ENCODE assay signal across 21 mouse cellular contexts in the genomic region with DNA sequence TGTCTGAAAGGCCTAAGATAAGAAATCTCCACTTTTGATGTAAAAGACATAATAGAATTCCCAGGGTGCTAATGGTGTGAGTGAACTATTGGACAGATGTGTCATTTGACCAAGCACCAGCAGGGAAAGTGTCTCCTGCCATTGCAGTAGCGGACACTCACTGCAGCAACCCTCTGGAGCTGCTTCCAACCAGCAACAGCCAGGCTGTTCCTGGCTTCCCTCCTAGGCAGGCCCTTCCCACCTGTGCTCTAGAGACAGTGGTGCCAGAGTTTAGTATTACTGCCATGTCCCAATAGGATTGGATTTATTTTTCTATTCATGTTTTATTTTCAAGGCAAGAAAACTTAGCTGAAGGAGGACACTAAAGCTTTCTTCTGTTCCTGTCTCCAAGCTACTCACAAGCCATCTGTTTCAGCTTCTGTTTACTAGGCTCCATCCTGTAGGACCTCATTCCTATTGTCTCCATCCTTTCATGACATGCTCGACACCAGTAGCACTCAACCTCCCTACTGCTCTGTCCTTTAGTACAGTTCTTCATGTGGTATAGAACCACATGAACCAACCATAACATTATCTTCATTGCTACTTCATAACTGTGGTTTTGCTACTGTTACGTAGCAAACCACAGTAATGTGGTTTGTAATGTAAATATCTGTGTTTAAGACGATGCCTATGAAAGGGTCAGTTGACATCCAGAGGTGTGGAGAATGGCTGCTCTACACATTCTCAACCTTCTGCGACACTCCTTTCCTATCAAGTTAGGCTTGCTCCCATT.
"Had no signal": no experiment of that assay in that cellular context is flagged by ENCODE, and none has a peak within 500 bp of the region (broad histone marks: within the 10 kb centered on the region; RNA-seq: fewer than 3 reads in every experiment).

No protein-coding gene starts in this region.

- H3K4me2 ChIP-seq: liver, embryonic 12.5 days; liver, embryonic 15.5 days; lung, embryonic 15.5 days; midbrain, embryonic 12.5 days; midbrain, embryonic 15.5 days; neural tube, embryonic 13.5 days had no signal

- H3K9ac ChIP-seq: liver, embryonic 12.5 days; liver, embryonic 15.5 days; lung, embryonic 15.5 days; midbrain, embryonic 12.5 days; midbrain, embryonic 15.5 days; neural tube, embryonic 13.5 days had no signal

- ATAC-seq: liver, embryonic 12.5 days; midbrain, embryonic 15.5 days had no signal

- H3K4me3 ChIP-seq: layer of hippocampus, adult 2 months; left cerebral cortex, adult 2 months; liver, embryonic 12.5 days; liver, embryonic 15.5 days; lung, embryonic 15.5 days; midbrain, embryonic 12.5 days; midbrain, embryonic 15.5 days; myocyte; neural tube, embryonic 13.5 days had no signal

- H3K36me3 ChIP-seq: liver, embryonic 12.5 days; liver, embryonic 15.5 days; lung, embryonic 15.5 days; midbrain, embryonic 12.5 days; midbrain, embryonic 15.5 days; neural tube, embryonic 13.5 days had no signal

- DNase-seq: kidney, adult 2 months; kidney, postnatal 25 days; layer of hippocampus, postnatal 36 days; lung, adult 18-20 months; lung, postnatal 10 days; lung, postnatal 36 days; retina, postnatal 1 day; thymus, adult 2 months; thymus, postnatal 14 days; thymus, postnatal 4 days had no signal

- H3K27me3 ChIP-seq: lung, embryonic 15.5 days; midbrain, embryonic 12.5 days; midbrain, embryonic 15.5 days had no signal

- H3K9me3 ChIP-seq: liver, embryonic 12.5 days; liver, embryonic 15.5 days; lung, embryonic 15.5 days; midbrain, embryonic 12.5 days; midbrain, embryonic 15.5 days; neural tube, embryonic 13.5 days had no signal

- H3K27ac ChIP-seq: kidney, postnatal 0 days; layer of hippocampus, adult 2 months; left cerebral cortex, adult 2 months; liver, embryonic 12.5 days; liver, embryonic 15.5 days; lung, embryonic 15.5 days; midbrain, embryonic 12.5 days; midbrain, embryonic 15.5 days; neural tube, embryonic 13.5 days; stomach, postnatal 0 days had no signal
